Mouse (Mus musculus): ENCODE measurements around the gene Phgr1. TPM values are rescaled to one million over a fixed set of nuclear protein-coding genes. Genes with fewer than 3 reads are reported as not detected.

The Phgr1 gene
- polyA plus RNA-seq, 1 experiment from 2014 or later, result not detected

GRCm38 (mm10) chr2:118741183-118741582 is 31.4 kb upstream of the Phgr1 start:
- H3K27ac ChIP-seq, result no peak overlapping the region
- peaks cover 17% of the 10 kb centered on the region for H3K4me1 ChIP-seq (replicated peaks)
- DNase-seq (ENCODE audit: low spot score), result no peak
- 73% methylated on average over 9 of the region's 9 CpGs for WGBS
- peaks cover 32% of the 10 kb centered on the region for H3K27me3 ChIP-seq (ENCODE audit: insufficient read depth, poor library complexity, severe bottlenecking)
- no peaks in the 10 kb centered on the region for H3K36me3 ChIP-seq
- no peaks in the 10 kb centered on the region for H3K9me3 ChIP-seq
- H3K4me3 ChIP-seq, result no peak overlapping the region

- H3K4me1 ChIP-seq (replicated peaks), result peaks cover 39% of the 10 kb centered on the region
- 34% methylated on average over 8 of the region's 8 CpGs for WGBS
- peaks cover 2% of the 10 kb centered on the region; the same call in 1 of the 2 replicates for H3K36me3 ChIP-seq
- no peak overlapping the region for H3K27ac ChIP-seq
- H3K9me3 ChIP-seq, result no peaks in the 10 kb centered on the region
- peak; percentile 32 for DNase-seq (ENCODE audit: low spot score)
- no peak overlapping the region for H3K4me3 ChIP-seq
- peaks cover 45% of the 10 kb centered on the region for H3K27me3 ChIP-seq (ENCODE audit: insufficient read depth, poor library complexity, severe bottlenecking)
These were observed 29.2 kb upstream of the Phgr1 start for GRCm38 (mm10) chr2:118743261-118743943.

GRCm38 (mm10) chr2:118744621-118745020 is 27.9 kb upstream of the Phgr1 start:
- Histone ChIP-seq H3K4me1 (replicated peaks) (peaks cover 52% of the 10 kb centered on the region), H3K4me3 (peak overlapping the region; percentile 95), H3K27ac (no peak overlapping the region), H3K9me3 (no peaks in the 10 kb centered on the region), H3K27me3 (ENCODE audit: insufficient read depth, poor library complexity, severe bottlenecking) (peaks cover 50% of the 10 kb centered on the region), H3K36me3 (peaks cover 13% of the 10 kb centered on the region; the same call in 1 of the 2 replicates)
- no peak for DNase-seq (ENCODE audit: low spot score)
- WGBS, result 10% methylated on average over 7 of the region's 7 CpGs

- Histone ChIP-seq H3K27ac (peak within 1 kb of the TSS; percentile 92), H3K4me1 (replicated peaks) (peaks cover 59% of the 10 kb centered on the region), H3K9me3 (no peaks in the 10 kb centered on the region), H3K36me3 (peaks cover 20% of the 10 kb centered on the region; the same call in 1 of the 2 replicates), H3K4me3 (peak within 1 kb of the TSS; percentile 95), H3K27me3 (ENCODE audit: insufficient read depth, poor library complexity, severe bottlenecking) (peaks cover 50% of the 10 kb centered on the region)
- 3% methylated on average over 57 of the region's 57 CpGs for WGBS
- peak; percentile 89 for DNase-seq (ENCODE audit: low spot score)
These were observed 27.2 kb upstream of the Phgr1 start, which contains the start of gene Inafm2 for GRCm38 (mm10) chr2:118745232-118745884. Inafm2 (plus strand) TSS chr2:118745758.

- Histone ChIP-seq H3K4me1 (replicated peaks) (peaks cover 61% of the 10 kb centered on the region), H3K27ac (peak overlapping the region; percentile 92), H3K9me3 (no peaks in the 10 kb centered on the region), H3K36me3 (peaks cover 25% of the 10 kb centered on the region; the same call in 1 of the 2 replicates), H3K27me3 (ENCODE audit: insufficient read depth, poor library complexity, severe bottlenecking) (peaks cover 52% of the 10 kb centered on the region), H3K4me3 (peak overlapping the region; percentile 95)
- DNase-seq (ENCODE audit: low spot score), result peak; percentile 64
- WGBS, result 3% methylated on average over 112 of the region's 113 CpGs
These were observed 26.4 kb upstream of the Phgr1 start for GRCm38 (mm10) chr2:118745915-118746901.

- Histone ChIP-seq H3K4me1 (replicated peaks) (peaks cover 64% of the 10 kb centered on the region), H3K27me3 (ENCODE audit: insufficient read depth, poor library complexity, severe bottlenecking) (peaks cover 50% of the 10 kb centered on the region), H3K36me3 (peaks cover 25% of the 10 kb centered on the region; the same call in 1 of the 2 replicates), H3K4me3 (peak overlapping the region; percentile 95), H3K27ac (no peak overlapping the region), H3K9me3 (no peaks in the 10 kb centered on the region)
- DNase-seq (ENCODE audit: low spot score), result no peak
- WGBS, result 48% methylated on average over 10 of the region's 10 CpGs
These were observed 25.1 kb upstream of the Phgr1 start for GRCm38 (mm10) chr2:118747301-118747960.

GRCm38 (mm10) chr2:118749341-118749884 is 23.2 kb upstream of the Phgr1 start:
- Histone ChIP-seq H3K4me3 (no peak overlapping the region), H3K4me1 (replicated peaks) (peaks cover 62% of the 10 kb centered on the region), H3K27ac (no peak overlapping the region), H3K36me3 (peaks cover 25% of the 10 kb centered on the region; the same call in 1 of the 2 replicates), H3K9me3 (no peaks in the 10 kb centered on the region), H3K27me3 (ENCODE audit: insufficient read depth, poor library complexity, severe bottlenecking) (peaks cover 32% of the 10 kb centered on the region)
- WGBS, result 28% methylated on average over 10 of the region's 10 CpGs
- DNase-seq (ENCODE audit: low spot score), result no peak

GRCm38 (mm10) chr2:118750476-118750875 is 22.1 kb upstream of the Phgr1 start:
- peaks cover 51% of the 10 kb centered on the region for H3K4me1 ChIP-seq (replicated peaks)
- H3K36me3 ChIP-seq, result peaks cover 25% of the 10 kb centered on the region; the same call in 1 of the 2 replicates
- H3K4me3 ChIP-seq, result no peak overlapping the region
- no peak overlapping the region for H3K27ac ChIP-seq
- 85% methylated on average over 8 of the region's 8 CpGs for WGBS
- H3K27me3 ChIP-seq (ENCODE audit: insufficient read depth, poor library complexity, severe bottlenecking), result peaks cover 25% of the 10 kb centered on the region; the same call in 1 of the 2 replicates
- DNase-seq (ENCODE audit: low spot score), result no peak
- no peaks in the 10 kb centered on the region for H3K9me3 ChIP-seq

GRCm38 (mm10) chr2:118751896-118752791 is 20.4 kb upstream of the Phgr1 start:
- WGBS, result 74% methylated on average over 16 of the region's 16 CpGs
- no peak overlapping the region for H3K27ac ChIP-seq
- H3K27me3 ChIP-seq (ENCODE audit: insufficient read depth, poor library complexity, severe bottlenecking), result peaks cover 35% of the 10 kb centered on the region
- no peaks in the 10 kb centered on the region for H3K9me3 ChIP-seq
- DNase-seq (ENCODE audit: low spot score), result no peak
- peaks cover 38% of the 10 kb centered on the region for H3K4me1 ChIP-seq (replicated peaks)
- peaks cover 25% of the 10 kb centered on the region; the same call in 1 of the 2 replicates for H3K36me3 ChIP-seq
- H3K4me3 ChIP-seq, result no peak overlapping the region

- Histone ChIP-seq H3K4me3 (no peak overlapping the region), H3K27ac (no peak overlapping the region), H3K27me3 (ENCODE audit: insufficient read depth, poor library complexity, severe bottlenecking) (peaks cover 35% of the 10 kb centered on the region), H3K4me1 (replicated peaks) (peaks cover 36% of the 10 kb centered on the region), H3K9me3 (no peaks in the 10 kb centered on the region), H3K36me3 (peaks cover 25% of the 10 kb centered on the region; the same call in 1 of the 2 replicates)
- DNase-seq (ENCODE audit: low spot score), result no peak
- 76% methylated on average over 4 of the region's 4 CpGs for WGBS
These were observed 19.8 kb upstream of the Phgr1 start for GRCm38 (mm10) chr2:118752792-118753108.

- Histone ChIP-seq H3K27me3 (ENCODE audit: insufficient read depth, poor library complexity, severe bottlenecking) (peaks cover 37% of the 10 kb centered on the region), H3K4me1 (replicated peaks) (peaks cover 22% of the 10 kb centered on the region), H3K4me3 (no peak overlapping the region), H3K9me3 (no peaks in the 10 kb centered on the region), H3K36me3 (peaks cover 16% of the 10 kb centered on the region; the same call in 1 of the 2 replicates), H3K27ac (no peak overlapping the region)
- DNase-seq (ENCODE audit: low spot score), result no peak
- WGBS, result 84% methylated on average over 5 of the region's 5 CpGs
These were observed 18.4 kb upstream of the Phgr1 start for GRCm38 (mm10) chr2:118754143-118754542.
